Mouse (Mus musculus) testis, postnatal 10 days (tissue): ENCODE results near the gene Dpp7.

ENCODE experiments used
- DNase-seq: peaks from one replicate; pipeline ENCODE4 v3.0.0; 2021; ENCODE audit warnings: low spot score

Dpp7 gene

DNA sequence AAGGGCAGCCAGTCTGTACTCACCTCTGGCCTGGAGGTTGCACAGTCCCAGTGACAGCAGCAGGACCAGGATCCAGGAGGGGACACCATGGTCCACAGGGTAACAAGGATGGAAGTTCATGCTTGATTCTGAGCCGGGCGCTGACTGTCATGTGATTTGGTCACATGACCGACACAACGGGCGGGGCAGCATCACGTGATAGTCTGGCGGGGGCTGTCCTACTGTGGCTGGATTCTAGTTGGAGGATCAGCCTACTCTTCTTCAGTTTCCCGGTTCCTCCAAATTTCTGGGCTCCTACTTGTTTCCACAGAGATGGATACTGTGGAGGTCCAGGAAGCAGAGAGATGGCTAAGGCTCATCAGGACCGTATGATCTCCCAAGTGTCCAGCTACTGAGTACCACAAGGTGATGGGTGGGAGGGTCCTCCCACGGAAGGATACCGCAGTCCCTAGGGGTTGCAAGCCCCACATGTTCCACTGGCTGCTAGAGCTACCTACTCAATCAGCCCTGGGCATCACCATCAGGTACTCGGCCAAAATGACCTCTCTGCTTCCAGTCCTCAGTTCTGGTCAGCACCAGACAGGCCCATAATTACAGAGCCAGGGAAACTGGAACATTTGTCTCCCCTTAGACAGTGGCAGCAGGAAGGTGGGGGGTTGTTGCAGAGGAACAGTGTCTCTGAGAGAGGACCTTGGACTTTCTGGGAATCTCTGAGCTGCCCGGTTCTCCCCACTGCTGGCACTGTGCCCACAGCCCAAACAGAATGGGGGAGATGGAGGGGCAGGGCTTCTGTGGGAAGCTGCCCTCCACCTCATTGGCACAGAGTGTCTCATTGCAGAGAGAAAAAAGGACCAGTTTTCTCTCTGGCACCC is at the start of gene Dpp7:
Dpp7 (minus strand) TSS at position 152 of the 872 bp plus-strand sequence.
- DNase-seq, result peak; percentile 89

DNA sequence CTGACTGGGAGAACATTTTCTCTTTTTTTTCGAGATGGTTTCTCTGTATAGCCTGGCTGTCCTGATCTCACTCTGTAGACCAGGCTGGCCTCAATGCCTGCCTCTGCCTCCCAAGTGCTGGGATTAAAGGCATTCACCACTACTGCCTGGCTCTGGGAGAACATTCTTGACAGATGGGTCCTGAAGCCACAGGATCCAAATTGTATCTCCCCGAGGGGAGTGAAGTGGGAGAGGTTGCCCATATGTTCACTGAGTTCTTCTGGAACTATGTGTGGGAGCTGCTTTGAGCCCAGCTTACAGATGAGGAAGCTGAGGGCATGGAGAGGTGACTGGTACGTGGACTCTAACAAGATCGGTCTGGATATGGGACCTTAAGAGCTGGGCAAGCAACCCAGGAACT is 47.8 kb upstream of the Dpp7 start:
- no peak for DNase-seq

DNA sequence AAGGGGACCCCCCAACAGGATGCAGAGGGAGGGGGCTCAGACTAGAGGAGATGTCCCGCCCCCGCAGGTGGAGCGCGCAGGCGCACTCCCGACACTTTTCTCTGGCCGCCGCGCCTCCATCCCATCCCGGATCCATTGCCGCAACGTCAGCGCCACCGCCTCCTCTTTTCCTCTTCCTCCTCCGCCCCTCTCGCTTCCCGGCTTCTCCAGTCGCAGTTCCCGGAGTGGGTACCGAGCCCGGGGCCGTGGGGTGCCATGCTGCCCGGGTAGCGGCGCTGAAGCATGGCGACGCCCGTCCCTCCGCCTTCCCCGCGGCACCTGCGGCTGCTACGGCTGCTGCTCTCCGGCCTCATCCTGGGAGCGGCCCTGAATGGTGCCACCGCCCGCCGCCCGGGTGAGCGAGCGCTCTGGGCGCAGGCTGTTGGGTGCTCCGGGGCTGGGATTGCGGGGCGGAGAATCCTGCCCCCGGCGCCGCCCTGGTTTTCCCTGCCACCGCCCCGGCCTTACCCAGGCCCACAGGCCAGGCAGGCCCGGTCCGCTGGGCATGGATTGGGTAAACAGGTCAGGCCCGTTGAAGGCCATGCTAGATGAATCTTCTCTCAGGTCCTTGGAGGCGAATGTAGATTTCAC is 46.9 kb upstream of the Dpp7 start:
- peak; percentile 73 for DNase-seq

DNA sequence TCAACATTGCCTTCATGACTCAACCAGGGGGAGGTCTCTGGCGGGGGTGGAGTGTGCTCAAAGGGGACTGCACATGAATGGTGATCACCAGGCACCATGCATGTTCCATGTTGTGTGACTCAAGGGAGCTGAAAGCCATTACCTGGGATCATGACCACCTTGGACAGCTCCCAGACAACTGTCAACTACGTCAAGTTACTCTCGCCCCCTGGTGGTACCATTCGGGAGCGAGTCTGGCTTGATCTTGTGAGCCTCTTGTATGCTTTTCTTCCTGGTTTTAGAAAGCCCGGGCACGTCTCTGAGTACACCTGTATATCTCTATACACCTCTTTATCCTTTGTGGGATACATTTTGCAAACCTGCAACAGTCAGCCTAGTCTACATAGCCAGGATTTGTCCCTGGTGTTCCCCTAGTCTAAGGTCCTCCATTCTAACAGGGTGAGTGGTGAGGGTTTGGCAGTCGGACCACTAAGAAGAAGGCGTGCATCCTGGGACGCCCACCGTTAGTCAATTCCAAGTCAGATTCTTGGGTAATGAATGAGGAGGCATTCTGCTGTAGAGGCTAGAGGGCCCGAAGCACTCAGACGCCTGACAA is 46.3 kb upstream of the Dpp7 start:
- peak; percentile 89 for DNase-seq

DNA sequence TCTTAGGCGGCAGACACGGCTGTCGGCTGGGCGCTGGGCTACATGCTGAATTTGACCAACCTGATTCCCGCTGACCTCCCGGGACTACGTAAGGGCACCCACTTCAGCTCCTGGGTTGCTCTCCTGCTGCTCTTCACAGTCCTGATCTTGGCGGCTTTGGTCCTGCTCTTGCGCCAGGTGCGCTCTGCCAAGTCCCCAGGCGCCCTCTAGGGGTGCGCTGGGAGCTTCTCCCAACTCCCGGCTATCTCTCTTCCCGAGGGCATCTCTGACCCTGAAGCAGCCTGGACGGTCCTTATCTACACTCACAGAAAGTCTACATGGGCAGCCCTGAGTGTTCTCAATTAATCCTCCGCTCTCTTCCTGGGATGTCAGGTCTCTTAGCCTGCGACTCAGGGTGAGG is 44.6 kb upstream of the Dpp7 start:
- DNase-seq, result peak; percentile 74

DNA sequence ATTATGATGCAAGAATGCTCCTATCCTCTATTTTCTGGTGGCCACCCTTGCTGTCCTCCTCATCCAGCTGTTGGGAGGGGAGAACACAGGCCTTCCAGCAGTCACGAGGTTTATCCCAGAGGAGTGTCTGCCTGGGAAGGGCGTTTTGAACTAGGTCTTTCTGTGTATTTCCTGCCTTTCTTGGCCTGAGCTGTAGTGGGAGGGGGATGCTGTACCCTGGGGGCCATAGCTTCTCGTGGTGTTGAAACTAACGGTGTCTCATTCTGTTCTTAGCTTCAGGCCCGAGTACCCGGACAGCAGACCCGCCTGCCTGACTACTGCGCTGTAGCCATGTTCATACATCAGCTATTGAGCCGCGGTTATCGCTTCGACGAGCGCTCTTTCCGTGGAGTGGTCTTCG is 44.1 kb upstream of the Dpp7 start:
- no peak for DNase-seq

DNA sequence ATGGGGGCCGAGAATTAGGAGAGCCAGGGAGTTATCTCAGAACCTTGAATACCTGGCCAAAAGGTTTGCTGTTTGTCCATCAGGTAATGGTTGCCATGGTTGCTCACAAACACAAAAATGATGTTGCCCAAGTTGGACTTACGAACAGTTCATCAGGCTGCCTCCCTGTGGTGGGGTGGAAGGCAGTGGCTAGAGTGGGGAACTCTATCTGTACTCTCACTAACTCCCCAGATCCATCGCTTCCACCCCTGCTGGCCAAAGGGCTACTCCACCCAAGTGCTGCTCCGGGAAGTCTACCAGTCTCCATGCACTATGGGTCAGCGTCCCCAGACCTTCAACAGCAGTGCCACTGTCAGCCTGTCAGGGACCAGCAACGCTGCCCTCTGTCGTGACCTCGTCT is 42.9 kb upstream of the Dpp7 start, which contains the start of gene Npdc1:
Npdc1 (plus strand) TSS at position 301 of the 400 bp plus-strand sequence.
- no peak for DNase-seq

DNA sequence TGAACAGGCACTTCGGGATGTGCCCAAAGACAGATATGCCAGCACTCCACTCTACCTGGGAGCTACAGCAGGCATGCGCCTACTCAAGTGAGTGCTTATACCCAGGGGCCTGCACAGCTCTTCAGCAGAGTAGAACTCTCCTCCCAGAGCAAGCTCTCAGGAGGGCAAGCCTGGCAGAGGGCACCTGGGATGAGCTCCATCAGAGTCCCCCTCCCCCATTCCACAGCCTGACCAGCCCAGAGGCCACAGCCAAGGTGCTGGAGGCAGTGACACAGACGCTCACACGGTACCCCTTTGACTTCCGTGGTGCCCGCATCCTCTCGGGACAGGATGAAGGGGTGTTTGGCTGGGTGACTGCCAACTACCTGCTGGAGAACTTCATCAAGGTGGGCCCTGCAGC is 41.9 kb upstream of the Dpp7 start:
- DNase-seq, result no peak

GRCm38 (mm10) chr2:25397010-25397409 is 40.9 kb upstream of the Dpp7 start:
- DNase-seq, result no peak

DNA sequence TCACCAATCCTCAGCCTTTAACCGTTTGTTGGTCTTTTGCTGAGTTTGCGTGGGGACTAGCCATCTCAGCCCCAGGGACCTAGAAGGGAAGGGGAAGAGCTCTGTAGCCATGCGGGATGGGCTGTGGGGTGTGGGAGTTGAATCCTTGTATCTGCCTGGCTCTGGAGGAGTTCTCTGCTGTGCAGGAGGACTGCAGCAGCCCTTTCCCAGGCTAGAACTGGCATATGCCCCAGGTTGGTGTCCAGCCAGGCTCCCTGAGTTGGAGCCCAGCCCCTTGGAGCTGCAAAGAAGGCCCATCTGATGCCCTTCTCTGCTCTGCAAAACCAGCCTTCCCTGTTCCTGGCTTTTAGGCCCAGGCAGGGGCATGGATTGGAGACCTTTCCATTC is 40.4 kb upstream of the Dpp7 start:
- DNase-seq, result peak; percentile 59

DNA sequence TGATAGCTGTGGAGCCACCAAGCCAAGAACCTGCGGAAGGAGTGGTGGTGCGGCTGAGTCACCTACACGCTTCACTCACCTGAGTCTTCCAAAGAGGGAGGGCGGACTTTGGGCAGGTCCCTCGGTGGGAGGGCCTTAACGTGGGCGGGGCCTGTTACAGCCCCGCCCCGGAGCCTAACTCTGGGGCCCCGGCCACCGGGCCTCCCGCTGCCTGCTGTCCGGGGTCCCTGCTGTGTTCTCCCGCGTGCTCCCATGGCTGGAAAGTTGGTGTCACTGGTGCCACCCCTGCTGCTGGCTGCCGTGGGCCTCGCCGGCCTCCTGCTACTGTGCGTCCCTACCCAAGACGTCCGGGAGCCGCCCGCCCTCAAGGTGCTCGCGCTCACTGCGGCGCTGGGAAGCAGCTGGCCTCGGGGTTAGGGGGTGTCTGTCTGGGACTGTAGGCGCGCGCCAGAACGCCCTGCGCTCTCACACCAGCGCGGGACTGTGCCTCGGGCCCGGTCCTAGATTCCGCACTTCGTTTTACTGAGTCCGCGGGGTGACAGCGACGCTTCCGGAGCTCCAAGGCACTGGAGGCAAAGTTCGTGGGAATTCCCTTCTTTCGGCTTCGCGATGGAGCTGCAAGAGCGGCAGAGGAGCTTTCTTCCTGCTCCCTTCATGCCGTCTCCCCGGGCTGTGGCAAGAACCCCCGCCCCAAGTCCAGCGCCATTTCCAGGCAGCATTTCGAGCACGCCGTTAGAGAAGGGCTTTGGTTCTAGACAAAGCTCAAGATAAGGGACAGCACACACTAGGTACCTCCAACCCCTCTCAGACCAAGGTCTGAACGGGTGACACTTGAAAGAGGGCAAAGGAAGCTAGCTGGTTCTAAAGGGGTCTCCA is 39.8 kb upstream of the Dpp7 start, which contains the start of gene Entpd2:
Entpd2 (plus strand) TSS at position 154 of the 876 bp plus-strand sequence.
- DNase-seq, result peak; percentile 70

GRCm38 (mm10) chr2:25394281-25395221 is 38.4 kb upstream of the Dpp7 start:
- DNase-seq, result peak; percentile 66

DNA sequence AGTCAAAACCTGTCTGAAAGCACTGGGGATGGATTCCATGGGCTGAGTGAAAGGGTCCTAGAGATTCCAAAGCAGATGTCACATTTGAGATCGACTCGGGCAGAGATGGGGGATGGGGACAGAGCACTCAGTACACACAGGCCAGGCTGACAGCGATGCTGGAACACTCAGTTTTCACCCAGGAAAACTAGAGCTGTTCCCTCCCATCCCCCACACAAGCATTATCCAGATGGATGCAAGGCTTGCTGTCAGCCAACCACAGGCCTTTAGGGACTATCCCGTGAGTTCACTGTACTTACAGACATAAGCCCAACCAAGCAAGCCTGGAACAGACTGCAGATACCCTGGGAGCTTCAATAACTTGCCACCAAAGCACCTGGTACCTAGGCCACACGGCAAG is 35.1 kb upstream of the Dpp7 start:
- no peak for DNase-seq

- no peak for DNase-seq
These were observed 28.3 kb upstream of the Dpp7 start for GRCm38 (mm10) chr2:25384492-25384891.

- peak; percentile 72 for DNase-seq
These were observed 20.4 kb upstream of the Dpp7 start for GRCm38 (mm10) chr2:25376589-25376988.

DNA sequence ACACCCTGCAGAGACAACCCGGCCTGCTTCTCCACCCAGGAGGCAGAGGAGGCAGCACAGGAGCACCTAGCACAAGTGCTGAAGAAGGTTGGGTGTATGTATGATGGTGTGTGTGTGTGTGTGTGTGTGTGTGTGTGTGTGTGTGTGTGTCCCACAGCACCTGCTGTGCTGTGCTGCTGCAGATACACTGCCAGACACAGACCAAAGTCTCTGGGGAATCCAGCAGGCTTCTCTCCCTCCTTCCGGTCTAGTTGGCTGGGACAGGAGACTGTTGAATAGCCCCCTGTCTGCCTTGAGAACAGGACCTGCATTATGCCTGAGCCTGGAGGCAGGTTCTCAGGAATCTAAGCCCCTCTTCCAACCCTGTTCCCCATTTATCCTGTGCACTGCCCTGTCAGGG is 17.3 kb upstream of the Dpp7 start:
- DNase-seq, result no peak

- DNase-seq, result no peak
These were observed 16.7 kb upstream of the Dpp7 start for GRCm38 (mm10) chr2:25372644-25373391.

- DNase-seq, result peak; percentile 82
These were observed 15.8 kb upstream of the Dpp7 start, which contains the start of gene Sapcd2 for GRCm38 (mm10) chr2:25371764-25372643. Gene Sapcd2 (plus strand): TSS chr2:25372321.

DNA sequence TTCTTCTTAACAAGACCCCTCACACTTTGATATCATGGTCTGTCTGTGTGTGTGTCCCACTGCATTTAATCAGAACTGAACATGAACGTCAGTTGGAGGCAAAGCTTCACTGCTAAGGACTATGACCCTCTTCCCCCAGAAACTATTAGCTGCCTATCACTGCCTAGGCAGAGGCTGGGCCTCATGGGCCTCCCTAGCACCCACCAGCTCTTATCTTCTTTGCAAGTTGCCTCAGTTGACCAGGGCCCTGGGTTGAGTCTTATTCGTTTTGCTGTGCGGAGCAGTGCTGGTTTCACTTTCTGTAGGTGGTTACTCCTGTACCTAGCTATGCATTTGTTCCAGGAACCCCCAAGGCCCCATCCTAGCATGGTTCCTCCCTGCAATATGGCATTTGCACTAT is 13.8 kb upstream of the Dpp7 start:
- DNase-seq, result no peak
